Mouse (Mus musculus) testis, adult 2 months (tissue): Measurements from ENCODE around the gene Lyz2.

Source experiments
- CTCF ChIP-seq: fragments of 200-500 bp; IDR thresholded peaks from 2 replicates; pipeline ENCODE4 v1.5.1; 2012; ENCODE audit warnings: low read depth, mild to moderate bottlenecking, inconsistent platforms, low read length, moderate library complexity; ENCODE audit not compliant: control insufficient read depth, insufficient read depth, insufficient replicate concordance
- POLR2A ChIP-seq: fragments of 200-500 bp; IDR thresholded peaks from 2 replicates; pipeline ENCODE4 v1.6.1; 2012; ENCODE audit warnings: low read depth, mild to moderate bottlenecking, inconsistent platforms, low read length, moderate library complexity; ENCODE audit not compliant: control insufficient read depth

DNA sequence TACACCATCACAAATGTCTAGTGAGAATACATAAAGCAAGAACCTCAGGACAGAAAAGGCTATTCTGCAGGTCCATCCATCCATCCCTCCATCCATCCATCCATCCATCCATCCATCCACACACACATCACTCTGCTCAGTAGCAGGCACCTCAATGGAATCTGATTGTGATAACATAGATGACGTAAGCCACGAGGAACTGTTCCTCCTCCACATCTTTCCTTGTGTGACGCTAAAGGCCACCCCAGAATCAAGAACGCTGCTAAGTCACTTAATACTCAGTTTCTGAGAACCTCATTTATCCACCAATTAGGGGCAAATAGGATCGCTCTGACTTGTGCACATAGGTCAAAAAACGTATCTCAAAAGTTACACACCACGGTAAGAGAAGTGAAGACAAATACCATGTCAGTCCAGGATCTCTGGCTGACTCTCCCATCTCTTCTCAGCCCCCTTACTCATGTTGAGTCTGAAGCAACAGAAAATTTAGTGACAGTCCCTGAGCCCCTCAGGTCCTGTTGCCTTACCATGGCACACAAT is 670 bp downstream of the Lyz2 start:
- no peak for TF ChIP-seq CTCF
- TF ChIP-seq POLR2A = no peak
